Mouse (Mus musculus): ENCODE measurements around the gene Col1a1.
"Not testable (repeated sequence)": the region's sequence is repeated elsewhere in the genome, so short reads cannot be mapped to it uniquely, and the experiment has no call there.

The Col1a1 gene

DNA sequence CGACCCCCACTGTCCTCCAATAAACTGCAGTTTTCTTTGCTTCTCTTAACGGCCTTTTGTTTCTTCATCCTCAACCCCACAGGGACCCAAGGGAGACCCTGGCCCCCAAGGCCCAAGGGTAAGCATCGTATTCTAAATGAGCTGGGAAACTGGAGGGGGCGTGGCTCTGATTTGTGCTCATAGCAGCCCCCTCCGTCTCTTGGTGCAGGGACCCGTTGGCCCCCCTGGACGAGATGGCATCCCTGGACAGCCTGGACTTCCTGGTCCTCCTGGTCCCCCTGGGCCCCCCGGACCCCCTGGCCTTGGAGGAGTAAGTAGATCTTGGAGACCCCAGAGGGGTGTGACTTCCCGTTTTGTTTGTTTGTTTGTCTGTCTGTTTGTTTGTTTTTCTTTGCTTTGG, 2.3 kb downstream of the Col1a1 start:
- DNase-seq (ENCODE audit: low spot score in 2 of 2): no peak

GRCm38 (mm10) chr11:94939280-94939679, 3.3 kb downstream of the Col1a1 start:
- peak; percentile 68 to 81 for DNase-seq (ENCODE audit: low spot score in 2 of 2)

DNA sequence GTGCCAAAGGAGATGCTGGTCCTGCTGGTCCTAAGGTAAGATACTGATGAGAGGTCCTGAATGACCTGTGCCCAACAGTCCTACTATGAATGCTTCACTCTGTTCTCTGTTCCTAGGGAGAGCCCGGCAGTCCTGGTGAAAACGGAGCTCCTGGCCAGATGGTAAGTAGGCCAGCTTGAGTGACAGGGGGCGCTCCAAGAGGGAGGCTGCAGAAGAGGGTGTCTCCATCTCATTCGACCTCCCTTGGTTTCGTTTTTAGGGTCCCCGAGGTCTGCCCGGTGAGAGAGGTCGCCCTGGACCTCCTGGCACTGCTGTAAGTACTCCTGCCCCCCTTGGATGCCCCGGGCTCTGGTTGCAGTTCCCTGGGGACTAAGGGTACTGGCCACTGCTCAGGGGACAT, 5.1 kb downstream of the Col1a1 start:
- DNase-seq (ENCODE audit: low spot score in 2 of 2): no peak

DNA sequence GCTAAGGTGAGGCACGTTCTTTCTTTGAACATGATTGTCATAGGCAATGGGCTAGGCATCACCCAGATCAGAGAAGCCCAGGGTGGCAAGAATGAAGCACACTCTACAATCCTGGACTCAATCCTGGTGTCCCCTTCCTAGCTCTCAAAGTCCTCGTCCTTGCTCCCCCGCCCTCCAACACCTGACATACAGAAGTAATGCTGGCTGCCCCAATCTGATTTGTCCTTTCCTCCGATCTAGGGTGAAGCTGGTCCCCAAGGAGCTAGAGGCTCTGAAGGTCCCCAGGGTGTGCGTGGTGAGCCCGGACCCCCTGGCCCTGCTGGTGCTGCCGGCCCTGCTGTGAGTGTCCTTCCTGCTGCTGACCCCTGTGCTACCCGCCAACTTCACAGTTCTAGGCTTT, 5.8 kb downstream of the Col1a1 start:
- no peak for DNase-seq (ENCODE audit: low spot score in 2 of 2)

DNA sequence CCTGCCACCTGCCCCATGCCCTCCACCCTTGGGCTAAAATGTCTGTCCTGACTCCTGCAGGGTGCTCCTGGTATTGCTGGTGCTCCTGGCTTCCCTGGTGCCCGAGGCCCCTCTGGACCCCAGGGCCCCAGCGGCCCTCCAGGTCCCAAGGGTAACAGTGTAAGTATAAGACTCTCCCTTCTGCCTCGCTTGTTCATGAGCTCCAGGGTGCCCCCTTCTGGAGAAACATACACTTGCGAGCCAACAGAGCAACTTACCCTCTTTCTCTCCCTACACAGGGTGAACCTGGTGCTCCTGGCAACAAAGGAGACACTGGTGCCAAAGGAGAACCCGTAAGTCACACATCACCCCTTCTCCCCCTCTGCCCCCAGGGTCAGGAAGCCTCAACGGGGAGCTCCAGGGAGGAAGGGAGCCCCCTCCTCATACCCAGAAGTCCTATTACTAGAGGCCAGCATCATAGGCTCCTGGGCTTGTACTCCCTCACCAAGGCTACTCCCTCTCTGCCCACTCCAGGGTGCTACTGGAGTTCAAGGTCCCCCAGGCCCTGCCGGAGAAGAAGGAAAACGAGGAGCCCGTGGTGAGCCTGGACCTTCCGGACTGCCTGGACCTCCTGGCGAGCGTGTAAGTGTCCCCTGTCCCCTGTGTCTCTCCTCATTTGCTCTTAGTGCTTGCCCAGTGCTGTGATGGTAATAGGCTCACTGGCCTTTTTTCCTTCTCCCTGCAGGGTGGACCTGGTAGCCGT, 6.4 kb downstream of the Col1a1 start:
- peak; percentile 36 to 41 for DNase-seq (ENCODE audit: low spot score in 2 of 2)

DNA sequence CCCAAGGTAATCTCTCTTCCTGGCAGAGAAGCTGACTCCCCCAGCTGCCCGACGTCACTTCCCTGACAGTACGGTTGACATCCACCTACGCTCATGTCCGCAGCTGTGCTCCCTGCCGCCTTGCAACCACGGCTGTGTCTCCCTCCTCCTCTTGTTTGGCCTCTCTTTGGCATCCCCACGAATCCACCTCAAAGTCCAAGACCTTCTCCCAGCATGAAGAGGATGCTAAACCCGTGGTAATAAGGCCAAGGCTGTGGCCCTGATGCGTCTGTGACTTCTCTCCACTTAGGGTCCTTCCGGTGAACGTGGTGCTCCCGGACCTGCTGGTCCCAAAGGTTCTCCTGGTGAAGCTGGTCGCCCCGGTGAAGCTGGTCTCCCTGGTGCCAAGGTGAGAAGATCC, 7.0 kb downstream of the Col1a1 start:
- DNase-seq (ENCODE audit: low spot score in 2 of 2): no peak

GRCm38 (mm10) chr11:94944295-94944694, 8.3 kb downstream of the Col1a1 start:
- DNase-seq (ENCODE audit: low spot score in 2 of 2): no peak

DNA sequence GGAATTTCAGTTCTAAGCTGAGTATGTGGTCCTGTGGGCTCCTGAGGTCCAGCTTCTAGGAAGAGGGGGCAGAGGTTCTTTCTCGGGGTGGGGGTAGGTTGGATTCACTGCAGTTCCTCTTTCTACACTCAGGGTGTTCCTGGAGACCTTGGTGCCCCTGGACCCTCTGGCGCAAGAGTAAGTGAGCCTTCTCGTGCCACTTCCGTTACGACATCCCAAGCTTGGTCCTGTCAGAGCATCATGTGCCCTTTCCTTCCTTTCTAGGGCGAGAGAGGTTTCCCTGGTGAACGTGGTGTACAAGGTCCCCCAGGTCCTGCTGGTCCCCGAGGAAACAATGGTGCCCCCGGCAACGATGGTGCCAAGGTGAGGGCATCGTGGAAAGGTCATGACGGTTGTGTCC, 9.2 kb downstream of the Col1a1 start:
- DNase-seq (ENCODE audit: low spot score in 2 of 2): no peak

DNA sequence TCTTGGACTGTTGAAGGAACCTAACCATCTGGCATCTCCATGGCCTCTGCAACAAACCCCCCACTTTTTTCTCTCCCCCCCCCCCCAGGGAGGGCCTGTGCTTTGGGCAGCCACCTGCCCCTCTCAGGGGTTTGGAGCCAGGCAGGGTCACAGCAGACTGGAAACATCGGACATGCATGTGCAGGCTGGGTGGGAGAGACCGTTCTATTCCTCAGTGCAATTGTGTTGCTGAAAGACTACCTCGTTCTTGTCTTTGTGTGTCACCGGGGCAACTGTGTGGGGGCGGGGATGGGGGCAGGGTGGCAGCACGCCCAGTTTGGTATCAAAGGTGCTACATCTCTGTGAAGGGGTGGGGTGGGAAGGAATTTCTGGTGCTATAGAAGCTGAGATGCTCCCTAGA, 16.1 kb downstream of the Col1a1 start:
- DNase-seq (ENCODE audit: low spot score in 2 of 2): no peak

DNA sequence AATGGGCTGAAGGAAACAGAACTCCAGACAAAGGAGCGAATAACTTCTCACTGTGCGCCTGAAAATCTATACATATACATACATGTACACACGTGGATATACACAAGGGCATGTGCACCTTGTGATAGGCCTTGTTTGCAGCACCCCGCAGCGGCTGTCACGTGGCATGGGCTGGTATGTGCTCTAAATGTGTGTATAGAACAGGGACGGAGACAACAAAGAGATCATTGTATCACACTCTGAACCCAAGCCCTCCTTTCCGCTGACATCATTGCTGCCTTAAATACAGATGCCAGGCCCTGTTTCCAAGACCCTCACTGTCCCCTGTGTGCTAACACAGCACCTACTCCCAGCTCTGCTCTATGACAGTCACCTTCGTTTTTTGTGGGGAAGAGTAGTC, 19.1 kb downstream of the Col1a1 start:
- no peak for DNase-seq (ENCODE audit: low spot score in 2 of 2)

DNA sequence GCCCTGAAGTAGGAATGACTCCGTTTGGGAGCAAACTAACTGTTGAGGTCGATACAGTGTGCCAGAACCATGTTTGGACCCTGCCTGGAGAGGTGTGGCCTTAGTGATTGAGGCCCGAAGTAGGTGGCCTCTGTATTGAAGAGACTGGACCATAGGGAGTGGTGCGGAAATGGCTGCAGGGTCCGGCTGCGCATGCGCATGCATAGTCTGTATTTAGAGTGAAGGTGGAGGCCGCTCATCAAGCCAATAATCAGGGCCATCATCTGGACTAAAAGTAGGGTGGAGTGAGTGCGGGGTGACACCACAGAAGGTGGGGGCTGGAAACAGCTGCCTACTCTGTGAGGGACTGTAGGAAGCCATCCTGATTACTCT, 21.7 kb downstream of the Col1a1 start:
- DNase-seq (ENCODE audit: low spot score in 2 of 2): no peak

DNA sequence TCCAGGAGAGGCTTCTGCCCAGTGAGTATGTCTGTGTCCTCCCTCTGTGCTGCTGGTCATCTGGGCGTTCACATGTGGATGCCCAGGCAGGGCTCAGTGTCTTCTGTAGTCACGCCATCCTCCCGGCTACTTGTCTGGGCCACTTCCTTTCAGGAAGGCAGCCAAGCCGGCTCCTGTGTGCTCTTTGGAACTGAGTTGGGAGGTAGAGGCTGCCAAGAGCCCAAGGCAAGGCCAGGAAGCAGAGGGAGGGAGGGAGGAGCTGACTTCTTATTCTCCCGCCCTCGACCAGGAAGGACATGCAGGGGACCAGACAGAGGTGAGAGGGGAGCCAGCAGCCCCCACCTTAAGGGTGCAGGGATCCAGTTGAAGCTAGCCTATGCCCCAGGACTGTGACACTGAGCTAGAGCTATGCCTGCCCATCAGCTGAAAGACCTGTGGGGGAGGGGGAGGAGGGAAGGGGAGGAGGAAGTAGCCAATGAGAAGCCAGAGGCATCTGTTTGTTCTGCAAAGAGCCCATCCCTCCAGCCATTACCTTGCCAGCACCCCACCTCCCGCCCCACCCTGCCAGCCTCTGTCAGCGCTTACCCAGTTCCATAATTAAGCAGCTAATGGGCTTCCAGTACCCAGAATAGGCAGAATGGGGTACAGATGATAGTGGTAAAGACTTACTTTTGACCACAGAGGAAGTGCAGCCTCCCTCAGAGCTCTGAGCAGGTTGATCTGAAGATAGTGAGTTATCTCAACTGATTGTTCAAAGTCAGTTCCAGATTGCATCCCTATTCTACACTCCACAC, 22.2 kb downstream of the Col1a1 start:
- DNase-seq (ENCODE audit: low spot score in 2 of 2): peak in 1 of 2 experiments; percentile 32

DNA sequence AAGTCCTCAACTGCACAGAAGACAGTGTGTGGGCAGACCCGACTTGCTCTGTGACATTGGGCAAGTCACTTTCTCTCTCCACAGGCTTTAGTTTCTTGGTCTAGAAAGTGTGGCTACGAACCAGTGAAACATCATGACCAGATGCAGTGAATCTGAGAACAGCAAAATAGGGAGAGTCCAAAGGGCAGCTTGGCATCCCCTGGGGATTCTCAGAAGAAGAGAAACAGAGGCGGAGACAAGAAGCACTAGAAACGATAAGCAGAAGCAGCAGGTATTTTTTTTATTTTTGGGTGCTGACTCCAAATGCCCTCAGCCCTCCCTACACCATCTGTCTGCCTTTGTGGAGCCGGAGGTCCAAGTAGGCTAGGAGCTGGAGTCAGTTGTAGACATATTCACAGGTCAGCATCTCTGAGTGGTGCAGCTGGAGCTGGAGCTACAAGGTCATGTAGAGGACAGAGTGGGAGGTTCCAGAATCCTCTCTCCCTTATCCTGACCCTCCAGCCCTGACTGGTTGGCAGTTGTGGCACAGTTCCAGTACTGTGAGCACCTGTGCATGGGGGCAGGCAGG, 26.6 kb downstream of the Col1a1 start:
- no peak for DNase-seq (ENCODE audit: low spot score in 2 of 2)

DNA sequence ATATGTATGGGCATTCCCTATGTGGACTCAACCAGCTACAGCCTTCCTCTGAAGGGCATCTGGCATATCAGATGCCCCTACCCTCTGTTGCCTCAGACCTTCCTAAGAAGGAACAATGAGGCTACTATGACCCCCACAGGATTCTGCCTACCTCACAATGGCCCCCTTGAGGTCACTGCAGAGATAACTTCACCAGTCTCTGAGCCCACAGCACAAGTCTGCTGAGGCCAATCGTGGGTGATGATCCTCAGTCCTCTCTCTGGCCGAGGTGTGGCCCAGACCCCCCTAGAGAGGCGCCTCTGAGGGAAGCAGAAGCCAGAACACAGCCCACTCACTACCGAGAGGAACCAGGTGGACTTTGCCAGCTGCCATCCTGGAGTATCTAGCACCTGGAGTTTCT, 31.4 kb downstream of the Col1a1 start, which contains the start of gene Hils1:
Hils1 (plus strand) TSS at position 175 of the 400 bp plus-strand sequence.
- no peak for DNase-seq (ENCODE audit: low spot score in 2 of 2)

DNA sequence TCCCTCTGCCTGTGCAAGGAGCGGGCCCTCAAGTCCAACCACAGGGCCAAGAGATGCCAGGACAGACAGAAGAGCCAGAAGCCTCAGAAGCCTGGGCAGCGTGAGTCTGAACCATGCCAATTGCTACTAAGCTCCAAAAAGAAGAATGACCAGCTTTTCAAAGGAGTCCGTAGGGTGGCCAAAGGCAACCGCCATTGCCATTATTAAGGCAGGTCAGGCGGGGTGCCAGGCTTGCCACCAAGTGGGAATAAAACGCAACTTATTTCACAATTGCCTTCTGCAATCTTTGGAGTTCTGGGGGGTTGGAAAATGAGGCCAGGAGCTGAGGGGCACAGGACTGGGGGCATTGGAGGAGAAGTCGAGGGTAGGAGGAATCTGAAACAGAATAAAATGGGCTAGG, 32.2 kb downstream of the Col1a1 start:
- peak in 1 of 2 experiments; percentile 14 for DNase-seq (ENCODE audit: low spot score in 2 of 2)

DNA sequence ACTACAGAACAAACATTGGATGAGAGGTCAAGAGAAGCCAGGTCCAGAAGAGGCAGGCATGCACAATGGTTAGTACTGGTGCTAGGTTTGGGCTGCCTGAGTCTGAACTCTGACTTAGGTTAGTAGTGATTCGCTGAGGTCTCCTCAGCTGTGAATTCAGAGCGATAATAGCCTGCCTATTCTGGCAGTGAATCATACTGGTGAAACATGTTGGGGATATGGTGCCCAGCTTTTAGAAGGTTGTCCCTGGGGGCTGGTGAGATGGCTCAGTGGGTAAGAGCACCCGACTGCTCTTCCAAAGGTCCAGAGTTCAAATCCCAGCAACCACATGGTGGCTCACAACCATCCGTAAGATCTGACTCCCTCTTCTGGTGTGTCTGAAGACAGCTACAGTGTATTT, 33.7 kb downstream of the Col1a1 start:
- not testable (repeated sequence) for DNase-seq (ENCODE audit: low spot score in 2 of 2)

DNA sequence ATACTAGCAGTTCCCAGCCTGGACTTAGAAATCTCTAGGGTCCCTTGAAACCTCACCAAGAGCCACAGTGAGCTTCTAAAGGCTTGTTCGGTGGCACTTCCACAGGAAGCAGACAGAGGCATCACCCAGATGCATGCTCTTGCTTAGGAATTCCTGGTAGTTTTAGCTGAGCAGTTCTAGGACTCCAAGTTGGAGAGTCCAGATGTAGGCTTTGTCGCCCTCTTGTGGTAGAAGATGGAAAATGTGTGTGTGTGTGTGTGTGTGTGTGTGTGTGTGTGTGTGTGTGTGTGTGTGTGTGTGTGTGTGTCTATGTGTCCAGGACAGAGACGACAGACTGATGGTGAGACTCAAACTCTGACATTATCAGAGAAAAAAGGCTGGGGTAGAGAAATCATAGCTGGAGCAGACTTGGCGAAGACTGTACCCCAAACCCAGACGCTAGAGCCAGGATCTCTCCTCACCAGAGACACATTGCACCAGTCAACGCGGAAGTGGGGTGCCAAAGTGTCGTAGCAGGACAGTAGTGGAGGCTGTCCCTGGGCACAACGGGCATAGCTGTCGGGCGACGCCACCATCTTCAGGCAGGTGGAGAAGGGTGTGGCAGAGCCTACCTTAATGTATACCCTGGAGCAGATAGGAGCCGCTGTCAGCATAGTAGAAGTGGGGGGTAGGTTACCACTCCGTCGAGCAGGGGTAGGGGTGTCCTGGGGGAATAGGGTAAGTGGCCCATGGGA, 34.4 kb downstream of the Col1a1 start:
- peak; percentile 65 to 89 for DNase-seq (ENCODE audit: low spot score in 2 of 2)

DNA sequence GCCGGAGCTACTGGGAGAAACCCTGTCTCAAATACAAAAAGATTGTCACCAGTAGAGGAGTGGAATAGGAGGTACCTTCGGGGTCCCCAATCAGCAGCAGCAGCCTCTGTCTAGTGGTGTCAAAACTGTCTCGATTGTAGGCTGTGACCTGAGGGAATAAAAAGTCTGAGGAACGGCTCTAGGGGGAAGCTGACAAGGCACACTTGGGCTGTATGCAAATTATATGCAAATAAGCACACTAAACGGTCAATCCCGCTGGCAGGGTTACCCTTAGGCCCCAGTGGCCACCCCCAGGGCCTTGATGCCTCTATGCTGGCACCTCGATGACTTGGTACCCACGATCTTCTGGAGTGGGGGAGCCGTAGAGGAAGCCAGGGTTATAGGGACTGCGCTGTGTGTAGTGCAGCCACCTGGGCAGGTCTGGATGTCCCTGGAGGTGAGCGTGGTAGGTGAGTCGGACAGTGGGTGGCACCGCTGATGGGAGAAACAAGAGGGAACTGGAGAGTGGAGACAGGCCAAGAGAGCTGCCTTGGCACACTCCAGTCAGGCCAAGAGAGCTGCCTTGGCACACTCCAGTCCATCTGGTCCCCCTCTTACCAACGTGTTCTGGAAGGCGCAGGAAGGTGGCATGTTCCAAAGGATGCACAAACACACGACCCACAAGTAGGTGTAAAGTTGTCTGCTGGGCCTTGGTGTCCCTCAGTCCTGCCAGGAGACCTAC, 36.0 kb downstream of the Col1a1 start:
- DNase-seq (ENCODE audit: low spot score in 2 of 2): no peak

DNA sequence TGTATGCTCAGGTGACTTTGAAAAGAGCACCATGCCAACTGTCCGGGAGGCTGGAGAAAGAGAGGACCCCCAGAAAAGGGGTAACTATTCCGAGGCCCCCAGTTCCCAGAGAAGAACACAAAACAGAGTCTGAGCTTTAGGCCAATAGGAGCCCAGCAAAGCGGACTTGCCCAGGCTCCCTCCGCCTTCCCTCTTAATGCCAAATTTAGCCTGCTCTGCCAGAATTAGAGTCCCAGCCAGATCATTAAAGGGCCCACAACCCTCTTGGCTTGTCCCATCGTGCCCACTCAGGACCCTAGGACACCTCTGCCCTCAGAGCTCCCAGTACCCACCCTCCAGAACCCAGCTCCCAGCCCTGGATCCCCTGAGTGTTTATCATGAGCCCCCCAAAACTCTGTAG, 36.9 kb downstream of the Col1a1 start:
- no peak for DNase-seq (ENCODE audit: low spot score in 2 of 2)

DNA sequence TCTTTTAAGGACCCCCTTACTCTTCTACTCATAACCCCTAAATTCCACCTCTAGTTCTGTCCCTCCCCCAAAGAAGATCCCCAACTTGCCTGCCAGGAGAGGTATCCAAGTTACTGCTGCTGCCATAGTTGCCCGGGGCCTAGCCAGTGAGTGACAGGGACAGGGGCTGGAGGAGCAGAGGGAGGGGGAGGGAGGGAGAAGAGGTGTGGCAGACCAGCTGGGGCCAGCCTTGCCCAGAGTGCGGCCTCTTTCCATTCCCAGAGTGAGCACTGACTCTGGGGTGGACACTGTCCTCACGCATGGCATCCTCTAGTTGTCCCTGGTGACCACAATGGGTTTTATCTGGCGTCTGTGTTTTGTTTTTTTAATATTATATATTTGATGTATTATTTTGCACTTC, 37.3 kb downstream of the Col1a1 start:
- DNase-seq (ENCODE audit: low spot score in 2 of 2): no peak

- no peak for DNase-seq (ENCODE audit: low spot score in 2 of 2)
Measured at GRCm38 (mm10) chr11:94974951-94975350, 38.9 kb downstream of the Col1a1 start.

DNA sequence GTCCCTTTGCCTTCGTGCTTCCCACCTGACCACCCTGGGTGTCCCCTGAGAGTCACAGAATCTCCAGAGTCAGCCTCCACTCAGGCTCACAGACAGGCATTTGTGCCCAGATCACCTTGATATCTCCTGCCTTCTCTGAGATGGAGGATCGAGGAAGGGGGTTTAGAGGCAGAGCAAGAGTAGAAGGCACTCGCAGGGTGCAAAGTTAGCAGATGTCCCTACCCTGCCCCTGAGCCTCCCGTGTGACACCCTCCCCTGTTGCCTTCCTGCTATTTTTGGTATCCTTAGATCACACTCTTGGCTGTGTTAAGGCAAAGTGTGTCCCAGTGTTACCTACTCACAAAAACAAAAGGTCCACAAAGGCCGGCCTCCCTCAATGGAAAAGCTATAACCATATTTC, 40.2 kb downstream of the Col1a1 start, which contains the start of gene Sgca:
Sgca (minus strand) TSS at position 129 of the 400 bp plus-strand sequence.
- DNase-seq (ENCODE audit: low spot score in 2 of 2): no peak
